Mouse (Mus musculus) brain, embryonic 14.5 days (tissue): ENCODE data around the gene Cdk1.

ENCODE experiments used
- CTCF ChIP-seq: fragments of 200-500 bp; IDR thresholded peaks from 2 replicates; pipeline ENCODE4 v1.5.1; 2012; ENCODE audit warnings: inconsistent platforms, mild to moderate bottlenecking, moderate library complexity, borderline replicate concordance; ENCODE audit not compliant: insufficient read depth, insufficient read length; ENCODE audit errors: extremely low read depth
- POLR2A ChIP-seq: fragments of 200-500 bp; IDR thresholded peaks from 2 replicates; pipeline ENCODE4 v1.6.1; 2012; ENCODE audit warnings: mild to moderate bottlenecking, inconsistent platforms, borderline replicate concordance; ENCODE audit not compliant: poor library complexity, insufficient read depth, insufficient read length, severe bottlenecking; ENCODE audit errors: extremely low read depth

DNA sequence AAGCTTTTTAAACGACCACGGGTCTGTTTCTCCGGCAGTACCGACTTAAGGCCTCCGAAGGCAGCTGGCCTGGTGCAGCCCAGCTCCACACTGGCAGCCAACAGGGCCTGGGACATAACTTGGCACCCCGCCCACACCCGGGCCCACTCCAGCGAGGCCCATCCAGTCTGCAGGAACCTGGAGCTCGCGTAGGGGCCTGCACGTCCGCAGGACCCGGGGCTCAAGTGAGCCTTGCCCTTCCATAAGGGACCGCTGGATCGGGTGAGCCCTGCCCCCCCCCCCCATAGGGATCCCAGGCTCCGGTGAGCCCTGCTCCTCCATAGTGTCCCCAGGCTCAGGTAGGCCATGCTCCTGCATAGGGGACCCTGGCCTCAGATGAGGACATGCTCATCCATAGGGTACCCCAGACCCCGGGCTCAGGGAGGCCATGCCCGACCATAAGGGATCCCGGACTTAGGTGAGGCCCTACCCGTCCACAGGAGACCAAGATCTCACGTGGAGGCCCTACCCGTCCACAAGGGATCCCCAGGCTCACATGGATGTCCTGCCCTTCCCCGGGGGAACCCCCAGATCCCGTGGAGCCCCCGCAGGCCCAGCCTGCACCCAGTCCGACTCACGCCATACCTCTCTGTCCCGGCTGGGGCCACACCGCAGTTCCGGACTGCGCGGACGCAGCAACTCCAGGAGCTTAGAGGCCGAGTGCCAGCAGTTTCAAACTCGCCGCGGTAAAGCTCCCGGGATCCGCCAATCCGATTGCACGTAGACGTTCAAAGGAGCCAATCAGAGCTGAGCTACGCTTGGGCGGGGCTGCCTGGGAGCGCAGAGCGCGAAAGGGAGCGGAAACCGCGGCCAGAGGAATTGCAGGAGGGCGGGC, at the start of gene Cdk1:
- TF ChIP-seq CTCF (no peak), POLR2A (no peak)
